Mouse (Mus musculus): ENCODE results near the gene Crx. TPM values are rescaled to one million over a fixed set of nuclear protein-coding genes. Genes with fewer than 3 reads are reported as not detected.

Crx gene
- total RNA-seq, 2 experiments from 2014 or later, result not detected

DNA sequence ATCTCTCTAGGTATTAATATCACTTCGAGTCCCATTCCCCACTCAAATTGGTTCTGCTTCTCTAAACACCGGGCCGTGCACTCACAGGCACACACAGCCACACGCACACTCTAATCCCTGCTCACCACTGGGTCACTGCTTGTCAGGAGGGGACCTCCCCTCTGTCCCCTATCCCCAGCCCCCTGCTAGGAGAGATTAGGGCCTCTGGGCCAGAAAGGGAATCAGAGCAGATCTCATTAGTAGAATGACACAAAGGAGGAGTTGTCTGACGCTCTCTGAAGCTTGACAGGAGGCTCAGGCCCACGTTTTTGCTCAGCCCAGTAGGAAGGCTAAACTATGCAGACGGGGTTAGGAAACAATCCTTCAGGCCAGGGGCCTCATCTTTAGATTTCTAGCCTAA is 1.6 kb upstream of the Crx start:
- no peak for DNase-seq
- intact Hi-C loops (cut with DNase I), result no loop called here

DNA sequence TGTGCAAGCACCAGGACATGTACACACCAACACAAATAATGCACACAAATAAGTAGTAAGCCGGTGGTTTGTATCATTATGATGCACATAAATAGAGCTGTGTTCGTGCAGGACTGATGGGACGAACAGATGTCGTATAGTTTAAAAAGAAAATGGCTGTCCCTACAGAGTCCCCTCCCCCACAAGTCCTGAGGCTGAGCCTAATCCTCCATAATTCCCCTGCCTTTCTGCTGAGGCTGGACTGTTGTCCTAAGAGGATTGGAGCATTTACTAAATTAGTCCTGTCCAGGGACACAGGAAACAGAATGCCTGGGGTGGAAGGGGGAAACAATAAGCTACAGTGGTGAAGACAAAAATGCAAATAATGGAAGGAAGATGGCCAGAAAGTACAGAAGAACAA is 15.7 kb downstream of the Crx start:
- intact Hi-C loops (cut with DNase I), result no loop called here
- no peak for DNase-seq

DNA sequence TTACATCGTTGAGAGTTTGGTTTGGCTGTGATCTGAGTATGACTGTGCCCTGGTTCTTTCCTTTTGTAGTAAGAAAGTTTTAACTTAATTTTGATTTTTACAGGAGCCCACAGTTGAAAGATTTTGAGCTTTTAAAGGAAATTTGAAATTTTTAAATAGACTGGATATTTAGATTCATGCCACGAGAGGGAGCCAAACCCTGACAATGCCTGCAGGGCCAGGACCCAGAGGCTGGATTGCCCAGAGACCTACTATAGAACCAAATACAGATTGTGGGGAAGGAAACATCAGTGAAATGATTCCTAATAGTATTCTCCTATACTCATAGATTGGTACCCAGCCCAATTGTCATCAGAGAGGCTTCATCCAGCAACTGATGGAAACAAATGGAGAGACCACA is 20.1 kb downstream of the Crx start:
- intact Hi-C loops (cut with DNase I), result loop anchor here (5.0 kb wide), 1 partner anchor 53 kb away; no protein-coding TSS in a partner anchor

DNA sequence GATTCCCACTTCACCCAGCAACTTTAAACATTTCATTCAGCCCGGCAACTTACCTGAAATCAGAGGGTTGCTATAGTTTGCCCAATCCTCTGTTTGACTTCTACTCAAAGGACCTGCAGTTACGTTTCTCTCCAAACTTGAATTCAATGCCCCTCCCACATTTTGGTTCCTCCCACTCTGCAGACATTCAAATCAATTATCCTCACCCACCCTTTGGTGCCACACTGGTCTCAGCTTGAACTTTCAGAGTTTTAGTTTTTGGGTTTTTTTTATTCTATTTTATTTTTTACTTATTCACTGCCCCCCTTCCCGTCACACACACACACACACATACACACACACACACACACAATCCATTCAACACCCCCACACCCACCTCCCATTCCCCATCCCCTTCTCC is 40.2 kb downstream of the Crx start, which contains the start of gene Obox6:
Gene Obox6 (minus strand): TSS at position 101 of the 400 bp plus-strand sequence.
- no peak for DNase-seq
- intact Hi-C loops (cut with DNase I), result no loop called here

More for the DNA sequence above, 20.1 kb downstream of the Crx start:
- peak in 1 of 2 experiments; percentile 13 for DNase-seq

Other genes with a start within 250 kb of the Crx start
- not detected for gene Obox3, start 240.1 kb downstream of the Crx start, total RNA-seq (2021)
- gene Obox5, start 129.8 kb downstream of the Crx start, total RNA-seq (2021), result not detected
- gene Obox6, start 40.3 kb downstream of the Crx start, total RNA-seq (2021), result not detected
- not detected for gene Crxos, start 2.6 kb upstream of the Crx start, total RNA-seq (2021)
- 100 to 1,000 TPM; 149 to 162 TPM for gene Selenow, start 42.4 kb upstream of the Crx start, total RNA-seq (2021)
- gene Nop53, start 66.1 kb upstream of the Crx start, total RNA-seq (2021), result 100 to 1,000 TPM; 129 to 137 TPM
- 100 to 1,000 TPM; 172 to 182 TPM for gene Ehd2, start 87.6 kb upstream of the Crx start, total RNA-seq (2021)
- gene Bicra, start 168.0 kb upstream of the Crx start, total RNA-seq (2021), result 1 to 10 TPM; 9.1 to 9.7 TPM
- not detected for gene Zfp541, start 181.8 kb upstream of the Crx start, total RNA-seq (2021)
- gene Napa, start 218.5 kb upstream of the Crx start, total RNA-seq (2021), result 10 to 100 TPM; 86.1 to 99.9 TPM
- 10 to 100 TPM; 24.9 to 28.0 TPM for gene Kptn, start 239.9 kb upstream of the Crx start, total RNA-seq (2021)
- under 1 TPM; 0.63 to 0.84 TPM for gene Slc8a2, start 249.9 kb upstream of the Crx start, total RNA-seq (2021)

Measured in heart, postnatal 14 days (tissue).